Mouse (Mus musculus): ENCODE measurements around the gene Sf3b4. TPM values are rescaled to one million over a fixed set of nuclear protein-coding genes. Genes with fewer than 3 reads are reported as not detected.
A peak's percentile ranks its signal among the peaks of the same experiment; 100 is the strongest.
"Not testable (repeated sequence)": the region's sequence is repeated elsewhere in the genome, so short reads cannot be mapped to it uniquely, and the experiment has no call there.

Gene Sf3b4
- total RNA-seq, 2 experiments from 2014 or later = 12.1 to 14.4 TPM

DNA sequence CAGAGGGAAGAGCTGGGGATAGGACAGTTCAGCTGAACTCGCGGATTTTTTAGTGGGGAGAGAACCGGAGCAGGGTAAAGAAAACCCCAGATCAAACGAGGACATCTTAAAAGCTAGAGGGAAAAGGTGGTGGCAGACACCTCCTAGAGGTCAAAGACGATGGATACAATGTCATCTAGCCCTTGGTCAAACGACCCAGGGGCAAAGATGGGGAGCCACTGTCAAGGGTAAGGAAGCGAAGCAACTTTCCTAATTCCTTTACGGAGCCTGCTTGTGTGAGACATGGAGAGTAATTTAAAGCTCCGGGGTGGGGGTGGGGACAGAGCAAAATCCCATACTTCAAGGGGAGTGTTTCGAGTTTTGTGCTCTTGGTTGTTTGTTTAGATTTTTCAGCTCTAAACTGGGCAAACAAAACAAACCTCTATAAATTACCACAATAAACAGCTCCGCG lies 47.1 kb downstream of the Sf3b4 start:
- peak; percentile 21 for DNase-seq (ENCODE audit: low spot score)

DNA sequence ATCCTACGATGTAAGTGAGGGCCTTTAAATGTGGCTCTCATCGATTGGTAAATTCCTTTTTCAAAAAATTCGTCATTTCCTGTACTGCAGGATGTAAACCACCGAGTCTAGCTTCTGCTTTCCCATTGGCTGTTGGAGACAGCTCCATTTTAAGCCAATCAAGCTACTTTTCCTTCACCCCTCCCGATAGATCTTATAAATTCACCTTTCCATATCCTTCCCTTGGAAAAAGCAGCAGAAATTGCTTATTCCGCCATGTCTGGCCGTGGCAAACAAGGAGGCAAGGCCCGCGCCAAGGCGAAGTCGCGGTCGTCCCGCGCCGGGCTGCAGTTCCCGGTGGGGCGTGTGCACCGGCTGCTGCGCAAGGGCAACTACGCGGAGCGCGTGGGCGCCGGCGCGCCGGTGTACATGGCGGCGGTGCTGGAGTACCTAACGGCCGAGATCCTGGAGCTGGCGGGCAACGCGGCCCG lies 47.6 kb downstream of the Sf3b4 start, which contains the start of the genes Bola1 and Hist2h2ab:
Gene Bola1 (minus strand): TSS at position 49 of the 470 bp plus-strand sequence.
Gene Hist2h2ab (plus strand): TSS at position 205 of the 470 bp plus-strand sequence.
- peak; percentile 73 for DNase-seq (ENCODE audit: low spot score)

DNA sequence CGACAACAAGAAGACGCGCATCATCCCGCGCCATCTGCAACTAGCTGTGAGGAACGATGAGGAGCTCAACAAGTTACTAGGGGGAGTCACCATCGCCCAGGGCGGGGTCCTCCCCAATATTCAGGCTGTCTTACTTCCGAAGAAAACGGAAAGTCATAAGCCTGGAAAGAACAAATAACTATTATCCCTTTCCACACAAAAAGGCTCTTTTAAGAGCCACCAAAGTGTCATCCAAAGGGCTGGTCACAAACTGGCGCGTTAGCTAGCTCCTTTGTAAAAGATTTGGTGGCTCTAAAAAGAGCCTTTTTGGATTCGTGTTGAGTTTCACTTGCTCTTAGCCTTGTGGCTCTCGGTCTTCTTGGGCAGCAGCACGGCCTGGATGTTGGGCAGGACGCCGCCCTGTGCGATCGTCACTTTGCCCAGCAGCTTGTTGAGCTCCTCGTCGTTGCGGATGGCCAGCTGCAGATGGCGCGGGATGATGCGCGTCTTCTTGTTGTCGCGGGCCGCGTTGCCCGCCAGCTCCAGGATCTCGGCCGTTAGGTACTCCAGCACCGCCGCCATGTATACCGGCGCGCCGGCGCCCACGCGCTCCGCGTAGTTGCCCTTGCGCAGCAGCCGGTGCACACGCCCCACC lies 48.1 kb downstream of the Sf3b4 start:
- not testable (repeated sequence) for DNase-seq (ENCODE audit: low spot score)

GRCm38 (mm10) chr3:96220765-96221639 lies 48.9 kb downstream of the Sf3b4 start, which contains the start of the genes Hist2h2ac and Hist2h2be:
Hist2h2ac (minus strand) TSS chr3:96220880.
Hist2h2be (plus strand) TSS chr3:96221119.
- DNase-seq (ENCODE audit: low spot score) = peak; percentile 89

GRCm38 (mm10) chr3:96221640-96222038 lies 49.5 kb downstream of the Sf3b4 start:
- no peak for DNase-seq (ENCODE audit: low spot score)

DNA sequence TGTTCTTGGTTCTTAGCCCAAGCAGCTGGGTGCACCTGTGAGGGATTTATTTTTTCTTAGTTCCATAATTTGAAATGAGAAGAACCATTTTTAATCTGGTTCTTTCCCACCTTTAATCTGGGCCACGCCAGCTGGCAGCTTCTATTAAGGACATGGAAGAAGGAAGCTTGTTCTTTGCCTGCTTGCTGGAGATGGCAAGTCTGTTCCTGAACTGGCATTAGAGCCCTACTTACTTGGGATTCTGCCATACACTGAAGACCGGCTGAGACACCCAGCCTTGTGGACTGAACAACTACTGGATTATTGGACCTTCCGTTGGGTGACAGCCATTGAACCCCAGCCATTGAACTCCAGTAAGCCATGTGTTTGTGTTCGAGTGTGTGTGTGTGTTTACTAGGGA lies 50.6 kb downstream of the Sf3b4 start:
- DNase-seq (ENCODE audit: low spot score) = no peak

- no peak for DNase-seq (ENCODE audit: low spot score)
Observed at GRCm38 (mm10) chr3:96225421-96225820, 53.3 kb downstream of the Sf3b4 start.

Small RNAs within 50 kb of the gene (microRNA-seq; reads per million reads assigned to microRNA genes)
- gene Gm44492 = not detected

Other genes with a start within 250 kb of the Sf3b4 start
- gene Anp32e, start 243.1 kb upstream of the Sf3b4 start, total RNA-seq (2021) = 10 to 100 TPM; 75.9 to 97.2 TPM
- 10 to 100 TPM; 13.9 to 22.0 TPM for gene Plekho1, start 176.3 kb upstream of the Sf3b4 start, total RNA-seq (2021)
- 10 to 100 TPM; 19.6 to 19.8 TPM for gene Vps45, start 113.9 kb upstream of the Sf3b4 start, total RNA-seq (2021)
- gene Otud7b, start 67.8 kb upstream of the Sf3b4 start, total RNA-seq (2021) = 10 to 100 TPM; 57.4 to 58.2 TPM
- 1 to 10 TPM; 2.0 to 3.1 TPM for gene Mtmr11, start 10.3 kb upstream of the Sf3b4 start, total RNA-seq (2021)
- gene Sv2a, start 8.8 kb downstream of the Sf3b4 start, total RNA-seq (2021) = under 1 TPM; 0.17 to 0.21 TPM
- 10 to 100 TPM; 27.8 to 31.6 TPM for gene Bola1, start 47.4 kb downstream of the Sf3b4 start, total RNA-seq (2021)
- gene Hist2h2ab, start 47.5 kb downstream of the Sf3b4 start, total RNA-seq (2021) = 1 to 10 TPM in 1 of 2 experiments, under 1 TPM in 1; 0.62 to 1.8 TPM
- 10 to 100 TPM in 1 of 2 experiments, 1 to 10 TPM in 1; 6.7 to 12.5 TPM for gene Hist2h2ac, start 48.5 kb downstream of the Sf3b4 start, total RNA-seq (2021)
- 1 to 10 TPM; 4.2 to 6.2 TPM for gene Hist2h2be, start 48.8 kb downstream of the Sf3b4 start, total RNA-seq (2021)
- 1 to 10 TPM; 4.7 to 4.9 TPM for gene Hist2h3c2, start 66.8 kb downstream of the Sf3b4 start, total RNA-seq (2021)
- gene Hist2h2aa2, start 67.9 kb downstream of the Sf3b4 start, total RNA-seq (2021) = 100 to 1,000 TPM; 170 to 186 TPM
- 1 to 10 TPM; 2.8 to 4.7 TPM for gene Hist2h2aa1, start 73.2 kb downstream of the Sf3b4 start, total RNA-seq (2021)
- gene Hist2h3c1, start 74.4 kb downstream of the Sf3b4 start, total RNA-seq (2021) = not detected
- gene Hist2h4, start 91.0 kb downstream of the Sf3b4 start, total RNA-seq (2021) = 1 to 10 TPM; 4.6 to 7.8 TPM
- 10 to 100 TPM; 14.0 to 16.9 TPM for gene Hist2h3b, start 96.3 kb downstream of the Sf3b4 start, total RNA-seq (2021)
- 10 to 100 TPM; 15.3 to 27.5 TPM for gene Hist2h2bb, start 97.4 kb downstream of the Sf3b4 start, total RNA-seq (2021)
- gene Fcgr1, start 121.6 kb downstream of the Sf3b4 start, total RNA-seq (2021) = under 1 TPM in 1 of 2 experiments, not detected in 1; 0.14 TPM

Data from gastrocnemius, adult 18-20 months (tissue).